Mouse (Mus musculus) ES-E14 (cell line): Measurements from ENCODE around the gene Ly86. TPM values are rescaled to one million over a fixed set of nuclear protein-coding genes. Genes with fewer than 3 reads are reported as not detected.

Experiments
- DNase-seq: peaks from one replicate; pipeline ENCODE4 v3.0.0-alpha.2; 2013; ENCODE audit warnings: low read depth, low spot score
- H3K27ac ChIP-seq: 2 replicates; pipeline ENCODE4 v1.5.1; 2012; ENCODE audit warnings: low read depth, mild to moderate bottlenecking, low read length, moderate library complexity, mixed read lengths; ENCODE audit not compliant: poor library complexity, insufficient read depth, severe bottlenecking
- H3K36me3 ChIP-seq: 2 replicates; pipeline ENCODE4 v1.6.1; 2012; ENCODE audit warnings: mild to moderate bottlenecking, low read length, moderate library complexity, mixed read lengths; ENCODE audit not compliant: control insufficient read depth, poor library complexity, insufficient read depth, severe bottlenecking
- H3K4me1 ChIP-seq, 2 experiments: fragments of 150-350 bp in 1 of 2; sonication (generic) in 1 of 2; 2 replicates each; pipeline ENCODE4 v1.6.1; 2012; ENCODE audit warnings: low read length in 2 of 2, mild to moderate bottlenecking in 1 of 2, mixed read lengths in 1 of 2; ENCODE audit not compliant: control insufficient read depth in 2 of 2, insufficient read depth in 2 of 2, poor library complexity in 1 of 2
- H3K4me3 ChIP-seq, 2 experiments: fragments of 150-350 bp in 1 of 2; sonication (generic) in 1 of 2; 2 replicates each; pipeline ENCODE4 v1.5.1; 2012; ENCODE audit warnings: low read length in 2 of 2, low read depth in 1 of 2, mild to moderate bottlenecking in 1 of 2, mixed read lengths in 1 of 2; ENCODE audit not compliant: insufficient read depth in 1 of 2, poor library complexity in 1 of 2, severe bottlenecking in 1 of 2
- H3K9ac ChIP-seq: 2 replicates; pipeline ENCODE4 v1.6.1; 2012; ENCODE audit warnings: low read depth, mild to moderate bottlenecking, low read length, mixed read lengths; ENCODE audit not compliant: poor library complexity, insufficient read depth, severe bottlenecking
- H3K9me3 ChIP-seq: fragments of 150-350 bp; sonication (generic); 2 replicates; pipeline ENCODE4 v1.6.1; 2012; ENCODE audit warnings: low read depth, mild to moderate bottlenecking, low read length; ENCODE audit not compliant: control insufficient read depth, insufficient read depth
- CHD2 ChIP-seq: IDR thresholded peaks from 2 replicates; pipeline ENCODE4 v1.6.1; 2014; ENCODE audit warnings: mild to moderate bottlenecking, low read depth, low read length, inconsistent platforms
- HCFC1 ChIP-seq: IDR thresholded peaks from 2 replicates; pipeline ENCODE4 v1.6.1; 2012; ENCODE audit warnings: low read length, inconsistent platforms, borderline replicate concordance; ENCODE audit not compliant: insufficient read depth
- MAFK ChIP-seq: IDR thresholded peaks from 2 replicates; pipeline ENCODE4 v1.6.1; 2014; ENCODE audit warnings: mild to moderate bottlenecking, low read depth, low read length, inconsistent platforms; ENCODE audit not compliant: insufficient read depth
- ZC3H11A ChIP-seq: IDR thresholded peaks from 2 replicates; pipeline ENCODE4 v1.6.1; 2012; ENCODE audit warnings: low read depth, mild to moderate bottlenecking, inconsistent platforms, low read length, borderline replicate concordance
- ZNF384 ChIP-seq: IDR thresholded peaks from 2 replicates; pipeline ENCODE4 v1.6.1; 2012; ENCODE audit warnings: low read depth, low read length, inconsistent platforms
- in situ Hi-C, 2 experiments: fragments of 600-800 bp; cut with MboI; formaldehyde crosslinking; loops; one replicate each; pipeline ENCODE4 v1.15.1; 2025; ENCODE audit warnings: low sequenced_read_pairs in 2 of 2, inconsistent platforms in 1 of 2; ENCODE audit not compliant: unreplicated experiment in 2 of 2
- total RNA-seq: library from RNA; depleted of rRNA; stranded (reverse); fragments of 300-350 nt; gene quantifications from 2 replicates; pipeline ENCODE4 v1.2.3, GENCODE M21; 2012

Gene Ly86
- total RNA-seq, 1 experiment: 0.94 TPM

- H3K4me3 ChIP-seq: no peak overlapping the region
- no peaks in the 10 kb centered on the region for H3K9me3 ChIP-seq
- DNase-seq: no peak
- in situ Hi-C loops: no loop called here
- H3K27ac ChIP-seq: no peak overlapping the region
- TF ChIP-seq HCFC1 (no peak), ZNF384 (no peak), ZC3H11A (no peak), CHD2 (no peak), MAFK (no peak)
- no peaks in the 10 kb centered on the region for H3K36me3 ChIP-seq
- 0 out of 4 replicates have a peak, but pooled peaks cover 0 to 2% of the 10 kb centered on the region in 2 experiments for H3K4me1 ChIP-seq
- no peak overlapping the region for H3K9ac ChIP-seq
Measured at GRCm38 (mm10) chr13:37342804-37343203, 2.2 kb upstream of the Ly86 start.

- in situ Hi-C loops: no loop called here
- Histone ChIP-seq H3K9ac (no peak overlapping the region), H3K27ac (no peak overlapping the region), H3K9me3 (no peaks in the 10 kb centered on the region), H3K4me3 (no peak overlapping the region), H3K36me3 (no peaks in the 10 kb centered on the region), H3K4me1 (0 out of 4 replicates have a peak, but pooled peaks cover 0 to 2% of the 10 kb centered on the region in 2 experiments)
- DNase-seq: no peak
- TF ChIP-seq ZNF384 (no peak), MAFK (no peak), HCFC1 (no peak), ZC3H11A (no peak), CHD2 (no peak)
Measured at GRCm38 (mm10) chr13:37345823-37346222, 815 bp downstream of the Ly86 start.

- in situ Hi-C loops: no loop called here
- H3K27ac ChIP-seq: no peak overlapping the region
Measured at GRCm38 (mm10) chr13:37347871-37348595, 3.0 kb downstream of the Ly86 start.

GRCm38 (mm10) chr13:37349051-37349450 is 4.0 kb downstream of the Ly86 start:
- H3K4me1 ChIP-seq: 0 out of 4 replicates have a peak, but pooled peaks cover 0 to 2% of the 10 kb centered on the region in 2 experiments
- H3K9ac ChIP-seq: no peak overlapping the region
- H3K9me3 ChIP-seq: no peaks in the 10 kb centered on the region
- TF ChIP-seq HCFC1 (no peak), ZNF384 (no peak)
- H3K4me3 ChIP-seq: no peak overlapping the region
- no peaks in the 10 kb centered on the region for H3K36me3 ChIP-seq
- DNase-seq: no peak
- in situ Hi-C loops: no loop called here
- H3K27ac ChIP-seq: no peak overlapping the region

More at GRCm38 (mm10) chr13:37347871-37348595, 3.0 kb downstream of the Ly86 start:
- no peaks in the 10 kb centered on the region for H3K9me3 ChIP-seq
- DNase-seq: no peak
- 0 out of 4 replicates have a peak, but pooled peaks cover 0 to 2% of the 10 kb centered on the region in 2 experiments for H3K4me1 ChIP-seq
- no peak for TF ChIP-seq HCFC1
- H3K9ac ChIP-seq: no peak overlapping the region
- H3K36me3 ChIP-seq: no peaks in the 10 kb centered on the region
- no peak overlapping the region for H3K4me3 ChIP-seq

- in situ Hi-C loops: no loop called here
- Histone ChIP-seq H3K4me3 (no peak overlapping the region), H3K9ac (no peak overlapping the region), H3K36me3 (no peaks in the 10 kb centered on the region), H3K4me1 (no peaks in the 10 kb centered on the region), H3K9me3 (no peaks in the 10 kb centered on the region), H3K27ac (no peak overlapping the region)
- DNase-seq: no peak
- TF ChIP-seq CHD2 (no peak), ZC3H11A (no peak), HCFC1 (no peak), MAFK (no peak), ZNF384 (no peak)
Measured at GRCm38 (mm10) chr13:37353016-37353415, 8.0 kb downstream of the Ly86 start.
